13 mouse cellular contexts compared by ENCODE assay signal in genomic region chr19:26796006-26796405, GRCm38 (mm10).
"Had no signal": no experiment of that assay in that cellular context is flagged by ENCODE, and none has a peak within 500 bp of the region (broad histone marks: within the 10 kb centered on the region; RNA-seq: fewer than 3 reads in every experiment).

No protein-coding gene starts in this region.

- H3K9me3 ChIP-seq: limb, embryonic 15.5 days; liver, embryonic 12.5 days; midbrain, embryonic 10.5 days; neural tube, embryonic 15.5 days had no signal

- H3K9ac ChIP-seq: limb, embryonic 15.5 days; liver, embryonic 12.5 days; lung, embryonic 14.5 days; neural tube, embryonic 15.5 days had no signal

- H3K4me1 ChIP-seq: limb, embryonic 15.5 days; liver, embryonic 12.5 days; midbrain, embryonic 10.5 days; neural tube, embryonic 15.5 days had no signal

- H3K4me2 ChIP-seq: limb, embryonic 15.5 days; liver, embryonic 12.5 days; lung, embryonic 14.5 days; neural tube, embryonic 15.5 days had no signal

- H3K36me3 ChIP-seq: limb, embryonic 15.5 days; liver, embryonic 12.5 days; midbrain, embryonic 10.5 days; neural tube, embryonic 15.5 days had no signal

- H3K4me3 ChIP-seq: limb, embryonic 15.5 days; liver, embryonic 12.5 days; midbrain, embryonic 10.5 days; myocyte; neural tube, embryonic 15.5 days had no signal

- ATAC-seq: liver, embryonic 12.5 days had no signal

- H3K27me3 ChIP-seq: limb, embryonic 15.5 days; liver, embryonic 12.5 days; neural tube, embryonic 15.5 days had no signal

- H3K27ac ChIP-seq: limb, embryonic 15.5 days; liver, embryonic 12.5 days; midbrain, embryonic 10.5 days; neural tube, embryonic 15.5 days had no signal

- DNase-seq: kidney, postnatal 10 days; lung, embryonic 14.5 days; lung, postnatal 10 days; lung, postnatal 4 days; right cerebral cortex, postnatal 4 days; spleen, adult 18-20 months; thymus, adult 18-20 months; thymus, postnatal 14 days had no signal
